Mouse (Mus musculus) adrenal gland, adult 2 months (tissue): Measurements from ENCODE around the gene Gm28048. TPM values are rescaled to one million over a fixed set of nuclear protein-coding genes. Genes with fewer than 3 reads are reported as not detected.

Experiments used
- DNase-seq: peaks from one replicate; pipeline ENCODE4 v3.0.0; 2021
- polyA plus RNA-seq: library from polyadenylated mRNA; depleted of rRNA; stranded (reverse); fragments of >200 nt; gene quantifications from 2 replicates; pipeline ENCODE4 v1.2.3, GENCODE M21; 2012
- total RNA-seq, 2 experiments: library from RNA; stranded (reverse); gene quantifications; 2 replicates each; pipeline ENCODE4 v1.2.3; 2021

Gm28048 gene
- total and polyA plus RNA-seq, 3 experiments: 39.3 to 39.4 TPM; not detected in 1

DNA sequence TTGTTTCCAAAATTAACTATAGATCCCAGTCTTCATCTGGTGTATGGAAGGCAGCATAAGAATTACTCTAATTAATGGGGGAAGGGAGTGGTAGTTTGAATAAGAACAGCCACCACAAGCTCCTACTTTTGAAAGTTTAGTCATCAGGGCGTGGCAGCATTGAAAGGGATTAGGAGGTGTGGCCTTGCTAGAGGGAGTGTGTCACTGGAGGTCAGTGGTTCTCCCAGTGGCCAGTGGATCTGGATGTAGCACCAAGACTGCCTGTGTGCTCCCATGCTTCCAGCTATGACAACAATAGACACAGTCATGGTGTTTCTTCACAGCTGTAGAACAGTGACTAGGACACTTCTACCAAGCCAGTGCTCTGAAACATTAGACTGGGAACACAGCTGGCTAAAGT, 32.8 kb downstream of the Gm28048 start:
- DNase-seq: peak; percentile 53

DNA sequence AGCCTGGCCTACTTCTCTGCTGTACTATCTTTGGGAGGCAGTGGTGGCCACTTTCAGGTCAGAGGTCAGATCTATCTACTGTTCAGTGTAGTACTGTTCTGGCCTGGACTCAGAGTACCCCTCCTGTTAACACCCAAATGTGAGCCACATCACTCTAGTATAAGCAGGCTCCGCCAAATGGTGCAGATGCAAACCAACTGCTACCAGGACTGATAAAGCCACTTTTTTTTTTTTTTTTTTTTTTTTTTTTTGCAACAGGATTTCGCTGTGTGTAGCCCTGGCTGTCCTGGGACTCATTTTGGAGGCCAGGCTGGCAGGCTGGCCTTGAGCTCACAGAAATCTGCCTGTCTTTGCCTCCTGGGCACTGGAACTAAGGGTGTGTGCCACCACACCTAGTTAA, 42.9 kb downstream of the Gm28048 start:
- no peak for DNase-seq

DNA sequence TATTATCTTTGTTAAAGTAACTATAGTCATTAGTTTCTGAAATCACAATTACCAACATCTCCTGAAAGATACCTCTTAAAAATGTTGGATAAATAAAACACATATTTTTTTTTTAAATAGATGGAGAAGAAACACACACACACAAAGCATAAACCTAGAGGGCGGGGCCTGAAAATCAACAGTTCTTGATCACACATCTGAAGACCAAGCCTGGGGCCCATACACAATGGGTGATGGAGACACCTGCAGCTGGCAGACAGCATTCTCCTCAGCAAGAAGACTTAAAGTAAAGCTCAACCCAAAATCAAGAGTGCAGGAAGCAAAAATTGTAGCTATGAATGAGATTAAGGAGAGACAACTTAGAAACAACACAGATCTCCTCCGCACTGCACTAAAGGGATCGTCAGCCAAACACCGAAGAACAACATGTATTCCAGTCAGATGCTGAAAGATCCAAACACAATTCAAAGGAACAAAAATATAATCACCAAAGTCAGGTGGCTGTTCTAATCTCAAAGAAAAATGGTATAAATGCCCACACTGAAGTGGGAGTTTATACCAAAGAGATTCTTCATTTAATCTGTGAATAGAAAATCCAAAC, 44.1 kb downstream of the Gm28048 start:
- DNase-seq: no peak

DNA sequence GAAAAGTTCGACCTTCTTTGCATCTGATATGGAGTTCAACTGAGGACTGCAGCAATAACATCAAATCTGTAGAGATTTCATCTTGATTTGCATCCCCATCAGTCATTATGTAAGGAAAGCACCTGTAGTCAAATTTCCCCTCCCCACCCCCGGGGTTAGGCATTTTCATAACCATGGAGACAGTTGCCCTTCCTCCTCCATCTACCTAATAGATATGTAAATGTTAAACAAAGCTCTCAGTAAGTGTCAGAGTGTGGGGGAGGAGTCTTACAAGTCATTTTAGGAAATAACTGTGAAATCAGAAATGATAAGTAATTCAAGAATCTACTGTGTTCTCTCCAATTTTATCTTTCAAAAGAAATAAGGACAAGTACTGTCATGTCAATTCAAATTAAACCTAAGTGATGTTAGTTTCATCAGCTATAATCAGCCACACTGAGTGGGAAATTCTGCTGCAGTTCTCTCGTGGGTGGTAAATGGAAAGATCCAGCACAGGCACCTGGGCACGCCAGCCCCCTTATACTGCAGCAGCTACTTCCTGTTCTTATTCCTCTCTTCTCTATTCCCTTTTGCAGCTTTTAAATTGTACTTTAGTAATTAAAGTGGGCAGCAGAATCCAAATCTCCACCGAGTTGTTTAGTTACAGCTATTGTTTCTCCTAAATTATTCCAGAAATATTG, 45.3 kb downstream of the Gm28048 start:
- DNase-seq: no peak

DNA sequence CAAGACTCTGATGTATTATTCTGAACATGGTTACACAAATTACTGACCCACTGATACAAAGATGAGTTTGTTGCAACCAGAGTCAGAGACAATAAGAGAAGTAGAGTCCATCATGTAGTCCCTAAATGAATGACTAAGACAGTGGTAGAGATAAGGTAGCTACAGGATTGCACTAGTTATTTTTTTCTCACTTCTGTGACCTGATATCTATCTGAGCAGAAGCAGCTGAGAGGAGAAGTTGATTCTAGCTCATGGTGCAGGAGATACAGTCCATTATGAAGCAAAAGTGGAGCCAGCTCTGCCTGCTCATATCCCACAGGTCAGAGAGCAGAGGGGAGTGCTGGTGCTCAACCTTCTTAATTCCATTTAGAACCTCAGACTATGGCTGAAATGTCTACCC, 49.7 kb downstream of the Gm28048 start:
- DNase-seq: no peak

DNA sequence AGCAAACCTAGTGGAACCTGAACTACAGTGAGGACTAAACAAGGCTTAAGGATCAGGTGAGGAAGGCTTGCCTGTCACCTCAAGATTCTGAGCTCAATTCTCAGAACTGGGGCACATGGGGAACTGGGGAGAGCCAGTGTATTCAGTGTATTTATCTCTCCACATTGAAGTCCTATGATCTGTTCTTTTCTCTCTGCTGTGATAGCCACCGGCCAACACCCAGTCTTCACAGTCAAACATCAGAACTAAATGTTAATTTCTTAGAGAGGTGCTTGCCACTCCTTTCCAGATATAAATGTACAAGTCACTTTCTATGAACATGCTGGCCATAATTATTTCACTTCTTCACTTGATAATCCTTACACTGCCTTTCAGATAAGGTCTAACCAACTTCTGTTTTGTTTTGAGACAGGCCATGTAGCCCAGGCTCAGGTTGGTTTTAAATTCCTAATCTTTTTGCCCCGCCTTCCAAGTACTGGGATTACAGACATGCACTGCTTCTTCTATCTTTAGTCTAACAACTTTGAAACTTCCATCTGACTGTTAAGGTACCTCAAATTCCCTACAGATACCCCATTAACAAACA, 50.5 kb downstream of the Gm28048 start:
- no peak for DNase-seq

DNA sequence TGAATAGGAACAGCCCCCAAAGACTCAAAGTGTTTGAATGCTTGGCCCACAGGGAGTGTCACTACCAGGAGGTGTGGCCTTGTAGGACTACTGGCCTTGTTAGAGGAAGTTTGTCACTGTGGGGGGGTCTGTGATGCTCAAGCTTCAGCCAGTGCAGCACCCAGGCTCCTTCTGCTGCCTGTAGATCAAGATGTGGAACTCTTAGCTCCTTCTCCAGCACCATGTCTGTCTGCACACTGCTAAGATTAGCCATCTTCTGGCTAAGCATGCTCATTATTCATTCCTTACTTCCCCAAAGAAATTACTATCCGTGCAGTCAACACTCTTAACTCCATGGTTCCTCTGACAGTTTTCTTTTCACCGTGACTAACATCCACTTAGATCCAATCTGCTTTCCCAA, 51.8 kb downstream of the Gm28048 start:
- DNase-seq: no peak

DNA sequence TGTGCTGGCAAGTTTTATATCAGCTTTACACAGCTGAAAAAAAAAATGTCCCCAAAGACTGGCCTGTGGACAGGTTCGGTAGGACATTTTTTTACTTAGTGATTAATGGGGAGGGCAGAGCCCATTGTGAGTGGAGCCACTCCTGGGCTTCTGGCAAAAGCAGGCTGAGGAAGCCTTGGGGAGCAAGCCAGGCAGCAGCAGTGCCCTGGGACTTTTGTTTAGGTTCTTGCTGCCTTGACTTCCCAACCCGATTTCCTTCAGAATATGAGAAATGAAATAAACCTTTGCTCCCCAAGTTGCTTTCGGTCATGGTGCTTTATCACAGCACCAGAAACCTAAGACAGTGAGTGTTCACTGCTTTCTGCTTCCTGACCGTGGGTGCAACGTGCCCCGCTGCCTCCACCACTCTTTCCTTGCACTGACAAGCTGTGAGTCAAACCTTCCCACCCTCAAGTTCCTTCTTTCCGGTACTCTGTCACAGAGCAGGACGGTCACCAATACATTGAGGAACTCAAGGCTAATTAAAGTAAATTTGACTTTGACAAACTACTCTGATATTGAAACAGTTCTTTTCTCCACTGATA, 53.2 kb downstream of the Gm28048 start:
- peak; percentile 62 for DNase-seq

DNA sequence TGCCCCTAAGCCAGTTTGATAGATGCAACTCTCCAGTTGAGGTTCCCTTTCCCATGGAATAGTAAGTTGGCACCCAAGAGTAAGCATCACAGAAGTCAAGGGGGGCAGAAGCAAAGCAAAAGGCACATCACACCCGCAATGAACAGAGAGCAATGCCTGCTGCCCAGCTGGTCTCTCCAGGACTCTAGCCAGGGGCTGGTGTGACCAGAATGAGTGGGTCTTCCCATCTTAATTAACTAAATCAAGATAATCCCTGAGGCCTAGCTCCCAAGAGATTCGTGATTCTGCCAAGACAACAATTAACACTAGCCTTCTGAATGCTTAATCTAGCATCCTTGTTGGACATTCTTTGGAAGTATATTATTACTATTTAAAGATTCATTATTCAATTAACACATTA, 58.3 kb downstream of the Gm28048 start:
- no peak for DNase-seq

DNA sequence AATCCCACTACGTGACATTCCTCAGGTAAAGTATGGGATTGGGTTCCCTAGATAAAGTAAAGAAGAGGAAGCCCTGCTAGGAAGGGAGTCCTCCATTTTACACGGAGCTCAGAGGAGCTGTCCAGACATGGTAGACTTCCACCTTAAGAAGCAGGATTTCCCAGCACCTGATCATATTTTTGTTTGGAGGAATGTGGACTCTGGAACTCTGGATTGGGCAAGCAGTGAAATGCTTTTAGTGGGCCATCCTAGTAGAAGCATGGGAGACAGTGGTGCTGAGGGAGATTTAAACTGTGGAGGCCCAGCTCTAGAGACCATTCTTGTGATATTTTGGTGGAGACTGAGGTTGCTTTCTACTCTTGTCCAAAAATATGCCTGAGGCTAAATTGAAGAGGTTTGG, 59.3 kb downstream of the Gm28048 start:
- DNase-seq: no peak

DNA sequence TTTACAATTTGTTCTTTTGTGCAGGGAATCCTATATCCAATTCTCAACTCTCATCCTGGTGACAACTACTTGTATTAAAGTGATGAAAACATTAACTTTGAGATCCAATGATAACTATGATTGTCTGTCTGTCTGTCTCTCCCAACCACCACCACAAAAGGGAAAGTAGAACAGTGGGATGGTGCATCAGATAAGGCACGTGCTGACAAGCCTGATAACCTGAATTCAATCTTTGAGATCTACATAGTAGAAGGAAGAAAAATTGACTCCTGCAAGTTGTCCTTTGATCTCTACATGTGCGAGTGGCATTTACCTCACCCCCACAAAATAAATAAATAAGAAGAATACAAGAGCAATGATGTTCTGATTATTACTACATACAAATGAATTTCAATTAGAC, 62.6 kb downstream of the Gm28048 start:
- DNase-seq: no peak

DNA sequence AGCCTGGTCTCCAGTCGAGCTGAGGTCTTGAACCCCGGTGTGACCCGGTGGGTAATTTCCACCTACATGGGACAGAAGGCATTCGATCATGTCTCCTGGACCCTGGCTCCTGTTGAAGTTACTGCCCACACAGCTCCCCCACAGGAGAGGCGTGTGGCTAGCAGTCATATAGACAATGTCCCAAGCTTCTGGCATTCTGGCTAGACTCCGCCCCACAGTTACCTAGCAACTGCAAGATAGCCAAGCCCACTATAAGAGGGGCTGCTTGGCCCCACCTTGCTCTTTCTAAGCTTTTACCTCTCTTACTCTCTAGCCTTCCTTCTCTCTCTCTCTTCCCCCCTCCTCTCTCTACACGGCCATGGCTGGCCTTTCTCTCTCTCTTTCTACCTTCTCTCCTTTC, 64.1 kb downstream of the Gm28048 start:
- no peak for DNase-seq

DNA sequence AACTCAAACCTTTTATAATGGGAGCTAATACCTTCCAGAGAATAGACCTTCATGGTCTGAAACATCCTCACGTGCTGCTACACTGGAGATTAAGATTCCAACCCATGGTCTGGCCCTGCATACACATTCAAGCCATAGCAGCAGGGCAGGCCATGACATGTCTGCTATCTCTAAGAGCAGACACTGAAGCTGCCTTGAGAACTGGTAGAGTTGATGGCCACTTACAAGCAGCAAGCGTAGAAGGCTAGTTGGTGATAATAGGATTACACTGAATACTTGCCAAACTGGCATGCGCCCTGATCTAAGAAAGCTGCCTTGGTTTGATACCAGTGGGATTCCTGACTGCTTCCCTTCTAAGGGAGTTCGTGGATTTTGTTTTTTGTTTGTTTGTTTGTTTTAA, 68.1 kb downstream of the Gm28048 start:
- DNase-seq: no peak

DNA sequence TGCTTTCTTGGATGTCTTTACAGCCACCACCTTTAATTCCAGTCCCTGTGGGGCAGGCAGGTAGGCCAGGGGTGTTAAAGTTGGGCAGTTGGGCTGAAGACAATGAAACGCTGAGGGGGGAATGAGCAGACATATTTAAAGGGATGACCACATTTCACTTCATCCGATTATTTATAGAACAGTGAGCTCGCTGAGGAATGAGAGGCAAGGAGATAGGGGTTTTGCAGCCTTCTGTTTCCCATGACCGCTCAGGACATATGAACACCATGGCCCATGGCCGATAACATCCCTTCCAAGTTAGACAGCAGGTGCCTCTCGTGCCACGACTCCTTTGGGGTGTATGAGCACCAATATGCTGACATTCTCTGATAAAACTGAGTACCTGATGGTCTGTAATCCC, 70.1 kb downstream of the Gm28048 start:
- no peak for DNase-seq

DNA sequence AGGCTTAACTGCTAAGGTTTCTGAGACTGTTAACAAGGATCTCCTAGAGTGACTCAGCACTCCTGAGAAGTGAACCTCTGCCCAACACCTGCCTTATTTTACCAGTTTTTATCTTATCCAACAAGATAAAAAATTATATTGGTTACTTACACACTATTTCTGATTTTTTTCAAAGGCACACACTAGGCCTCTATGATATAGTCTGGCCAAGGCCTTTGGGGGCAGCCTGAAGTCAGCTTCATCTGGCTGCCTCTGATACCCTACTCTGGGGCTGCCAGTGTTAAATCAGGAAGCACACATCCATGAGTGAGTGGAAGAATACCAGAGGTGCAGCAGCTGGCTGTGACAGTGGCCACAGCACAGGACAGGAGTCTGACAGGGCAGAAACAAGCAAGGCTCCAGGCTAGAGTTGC, 75.4 kb downstream of the Gm28048 start:
- DNase-seq: no peak

DNA sequence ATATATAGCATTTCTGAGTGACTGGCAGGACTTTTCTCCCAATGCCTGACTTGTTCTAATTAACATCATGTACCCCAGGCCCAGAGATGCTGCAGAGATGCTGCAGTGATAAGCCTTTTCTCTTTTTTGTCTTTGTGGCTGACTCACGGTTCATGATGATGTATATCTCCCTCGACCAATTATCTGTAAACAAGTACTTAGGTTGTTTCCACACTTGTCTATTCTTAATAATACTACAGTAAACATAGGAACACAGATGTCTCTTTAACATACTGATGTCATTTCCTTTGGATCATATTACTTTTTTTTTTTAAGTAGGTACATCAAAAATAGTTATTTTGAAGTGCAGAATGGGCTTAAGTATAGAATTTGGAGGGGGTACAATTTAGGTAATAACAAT, 79.0 kb downstream of the Gm28048 start:
- DNase-seq: no peak

DNA sequence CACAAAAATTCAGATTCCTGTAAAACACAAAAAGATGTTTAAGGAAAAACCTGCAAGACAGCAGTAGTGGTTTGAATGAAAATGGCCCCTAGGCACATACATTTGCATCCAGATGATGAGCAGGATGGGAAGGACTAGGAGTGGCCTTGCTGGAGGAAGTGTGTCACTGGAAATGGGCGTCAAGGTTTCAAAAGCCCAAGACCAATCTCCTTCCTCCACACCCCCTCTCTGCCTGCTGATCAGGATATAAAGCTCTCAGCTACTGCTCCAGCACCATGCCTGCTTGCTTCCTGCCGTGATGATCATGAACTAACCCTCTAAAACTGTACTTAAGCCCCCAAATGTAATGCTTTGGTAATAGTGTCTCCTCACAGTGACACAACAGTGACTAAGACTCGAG, 81.8 kb downstream of the Gm28048 start:
- DNase-seq: no peak

DNA sequence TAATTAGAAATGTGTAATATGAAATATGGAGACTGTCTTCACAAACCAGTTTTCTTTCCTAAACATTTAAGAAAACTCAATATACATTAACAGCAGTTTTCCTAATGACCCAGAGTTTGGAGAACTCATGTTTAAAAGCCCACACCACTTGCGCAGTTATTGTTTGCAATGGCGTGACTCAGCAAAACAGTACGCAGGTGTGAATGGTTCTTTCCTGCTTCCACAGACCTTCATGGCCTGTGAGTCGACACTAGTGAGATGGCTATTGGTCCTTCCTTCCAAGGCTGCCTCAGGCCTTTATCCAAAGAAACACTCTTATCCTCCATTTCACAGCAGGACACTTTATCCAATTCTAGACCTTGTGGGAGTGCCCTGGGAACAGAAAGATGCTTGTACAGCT, 84.2 kb downstream of the Gm28048 start:
- DNase-seq: no peak

DNA sequence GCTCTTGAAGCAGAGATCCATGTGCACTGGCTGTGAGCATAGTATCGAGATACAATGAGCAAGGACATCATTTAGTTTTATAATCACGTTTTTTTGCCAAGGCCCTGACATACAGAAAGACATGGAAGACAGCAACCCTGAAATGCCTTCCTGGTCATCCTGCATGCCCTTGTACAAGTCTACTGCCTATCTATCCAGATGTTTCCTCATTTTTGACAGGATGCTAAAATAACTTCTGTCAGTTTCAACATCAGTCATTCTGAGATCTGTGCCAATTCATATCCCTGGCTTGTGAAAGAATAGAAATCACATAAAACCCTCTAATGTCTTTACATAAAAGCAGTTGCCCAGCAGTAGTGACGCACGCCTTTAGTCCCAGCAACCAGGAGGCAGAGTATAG, 84.8 kb downstream of the Gm28048 start:
- DNase-seq: peak; percentile 44

DNA sequence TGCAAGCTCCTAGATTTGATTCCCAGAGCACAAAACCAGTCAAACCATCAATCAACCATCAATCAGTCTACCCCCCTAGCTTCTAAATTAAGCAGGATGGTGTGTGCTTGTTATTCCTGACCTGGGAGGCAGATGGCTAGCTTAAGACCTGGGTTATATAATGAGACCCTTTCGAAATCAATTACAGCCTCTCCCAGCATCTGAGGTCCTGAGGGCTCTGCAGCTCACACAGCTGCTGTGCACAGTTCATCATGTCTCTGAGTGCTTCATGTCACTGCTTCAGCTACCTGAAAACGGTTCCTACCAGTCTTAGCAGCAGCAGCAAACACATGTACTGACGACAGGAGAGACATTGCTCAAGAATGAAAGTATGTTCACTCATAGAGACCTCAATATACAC, 88.8 kb downstream of the Gm28048 start:
- DNase-seq: no peak

DNA sequence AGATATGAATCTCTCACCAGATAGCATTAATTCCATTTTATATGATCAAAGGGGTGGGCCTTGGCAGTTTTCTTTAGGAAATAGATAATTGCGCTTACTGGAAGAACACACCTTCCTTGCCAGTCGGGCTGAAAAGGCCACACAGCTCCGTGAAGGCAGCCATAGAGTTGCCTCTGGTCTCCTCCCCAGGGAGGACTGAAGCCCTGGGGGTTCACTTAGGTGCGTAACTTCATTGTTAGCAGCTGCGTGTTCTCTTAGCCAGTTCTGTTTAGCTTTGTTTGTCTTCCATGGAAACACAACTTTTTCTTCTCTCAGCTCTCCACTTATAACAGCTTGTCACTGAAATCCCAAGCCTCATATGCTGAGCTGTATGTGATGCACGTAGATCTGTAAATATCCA, 89.4 kb downstream of the Gm28048 start:
- no peak for DNase-seq

DNA sequence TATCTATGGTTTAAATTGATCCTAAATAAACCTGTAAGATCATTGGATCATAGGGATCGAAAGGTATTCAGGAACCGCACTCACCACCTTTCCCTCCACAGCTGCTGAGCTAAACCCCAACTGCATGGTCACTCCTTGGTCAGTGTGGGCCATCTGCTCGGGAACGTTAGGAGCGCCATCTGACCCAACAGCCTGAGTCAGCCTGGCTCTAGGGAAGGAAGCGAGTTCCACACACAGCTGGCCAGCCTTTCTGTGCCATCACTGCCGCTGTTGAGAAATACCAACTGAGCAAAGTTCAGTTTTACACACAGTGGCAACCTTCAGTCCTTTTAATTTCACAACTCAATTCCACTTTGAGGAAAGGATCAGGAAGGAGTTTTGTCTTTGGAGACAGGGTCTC, 90.0 kb downstream of the Gm28048 start:
- DNase-seq: peak; percentile 65

DNA sequence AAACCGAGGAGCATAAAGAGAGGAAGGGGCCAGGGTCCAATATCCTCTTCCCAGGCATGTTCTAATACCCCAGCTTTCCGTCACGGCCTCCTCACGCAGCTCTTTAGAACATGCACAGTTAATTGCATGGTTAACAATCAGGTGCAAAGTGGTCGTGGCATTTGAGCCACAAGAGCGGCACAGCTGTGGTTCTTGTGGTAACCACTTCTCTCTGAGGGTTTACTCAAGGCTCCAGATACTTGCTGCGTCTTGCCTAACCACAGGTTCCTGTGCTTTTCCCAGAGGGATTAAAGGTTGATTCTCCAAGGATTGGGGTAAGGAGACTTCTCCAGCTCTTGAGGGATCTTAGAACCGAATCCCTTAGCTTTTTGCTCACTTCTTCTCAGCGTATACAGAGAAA, 90.6 kb downstream of the Gm28048 start:
- no peak for DNase-seq

DNA sequence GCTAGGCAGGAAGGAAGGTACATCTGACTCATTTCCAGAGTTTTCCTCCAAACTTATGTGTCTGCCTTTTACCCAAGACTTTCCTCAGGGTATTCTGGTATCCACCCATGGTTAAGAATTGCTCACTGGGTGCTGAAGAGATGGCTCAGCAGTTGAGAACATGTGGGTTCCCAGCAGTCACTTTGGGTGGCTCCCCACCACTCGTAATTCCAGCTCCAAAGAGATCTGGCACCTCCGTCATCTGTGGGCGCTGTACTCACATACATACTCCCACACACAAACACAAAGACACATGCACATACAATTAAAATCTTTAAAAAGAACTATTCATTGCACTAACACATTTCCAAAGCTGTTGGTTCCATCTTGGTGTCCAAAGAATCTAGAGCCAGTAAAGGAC, 92.7 kb downstream of the Gm28048 start:
- no peak for DNase-seq
